Mouse (Mus musculus): ENCODE data around the gene Elk1. TPM values are rescaled to one million over a fixed set of nuclear protein-coding genes. Genes with fewer than 3 reads are reported as not detected.

Gene Elk1
- polyA plus RNA-seq (2015; fragmentation: Nextera tagmentation; extraction: Ambion mirVana) = 14.1 and 15.3 TPM in 2 replicates

DNA sequence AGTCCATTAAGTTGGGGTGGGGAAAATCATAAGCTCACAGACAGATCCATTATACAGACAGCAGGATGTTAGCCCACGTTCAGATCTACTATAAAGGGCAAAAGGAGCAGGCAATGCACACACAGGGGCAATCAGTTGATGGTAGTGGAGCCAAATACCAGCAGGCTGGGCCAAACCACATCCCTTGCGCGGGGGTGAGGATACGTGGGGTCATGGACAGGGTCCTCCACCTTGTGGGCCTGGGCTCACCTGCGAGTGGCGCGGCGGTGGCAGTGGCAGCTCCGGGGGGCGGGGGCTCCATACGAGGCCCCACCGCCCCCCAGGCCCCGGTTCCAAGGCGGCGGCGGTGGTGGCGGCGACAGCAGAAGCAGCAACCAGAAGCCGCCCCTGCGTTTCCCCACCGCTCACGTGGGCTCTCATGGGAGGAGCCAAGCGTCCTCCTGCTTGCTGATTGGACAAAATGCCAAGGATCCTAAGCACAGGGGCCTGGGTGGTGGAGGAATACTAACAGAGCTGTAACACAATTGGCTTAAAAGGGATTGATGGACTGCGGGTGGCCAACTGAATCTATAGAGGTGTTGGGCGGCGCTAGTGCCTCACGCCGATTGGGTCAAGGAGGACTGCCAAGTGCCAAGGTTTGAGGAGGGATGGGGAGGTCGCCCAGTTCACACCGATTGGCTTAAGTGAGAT is at the start of gene Elk1:
Elk1 (minus strand) TSS at position 418 of the 690 bp plus-strand sequence.
- peak; percentile 97 for ATAC-seq (ENCODE audit: insufficient number of reproducible peaks, low FRiP score, low TSS enrichment, low read depth)
- Histone ChIP-seq H3K9me3 (replicated peaks) (no peaks in the 10 kb centered on the region), H3K4me2 (replicated peaks) (peak within 1 kb of the TSS; percentile 46), H3K36me3 (no peaks in the 10 kb centered on the region), H3K27me3 (no peaks in the 10 kb centered on the region), H3K4me1 (no peaks in the 10 kb centered on the region), H3K4me3 (replicated peaks) (peak within 1 kb of the TSS; percentile 63), H3K27ac (replicated peaks) (peak within 1 kb of the TSS; percentile 44; the same call in 1 of the 2 replicates), H3K9ac (peak within 1 kb of the TSS; percentile 44)
- WGBS = 10% methylated on average over 24 of the region's 30 CpGs

DNA sequence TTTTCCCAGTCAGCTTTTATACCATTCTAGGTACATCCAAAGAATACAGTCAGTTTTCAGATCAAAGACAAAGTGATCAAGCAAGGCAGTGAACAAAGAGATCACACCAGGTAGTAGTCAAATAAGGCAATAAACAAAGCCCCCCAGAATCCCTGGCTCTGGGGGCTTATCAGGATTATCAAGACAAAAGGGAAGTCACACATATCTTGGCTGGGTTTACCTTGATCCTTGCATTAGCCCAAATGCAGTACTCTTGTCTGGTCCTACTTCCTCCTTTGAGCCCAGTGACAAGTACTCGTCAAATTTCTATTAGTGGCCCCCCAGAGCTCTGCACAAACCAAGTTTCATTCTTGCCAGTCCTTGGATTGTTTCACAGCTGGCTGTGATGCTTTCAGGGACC is 30.5 kb upstream of the Elk1 start:
- Histone ChIP-seq H3K9me3 (replicated peaks) (no peaks in the 10 kb centered on the region), H3K4me2 (replicated peaks) (no peak overlapping the region), H3K9ac (no peak overlapping the region), H3K27me3 (no peaks in the 10 kb centered on the region), H3K4me3 (replicated peaks) (no peak overlapping the region), H3K27ac (replicated peaks) (no peak overlapping the region), H3K4me1 (no peaks in the 10 kb centered on the region), H3K36me3 (no peaks in the 10 kb centered on the region)
- no peak for ATAC-seq (ENCODE audit: insufficient number of reproducible peaks, low FRiP score, low TSS enrichment, low read depth)
- 43% methylated on average over 1 of the region's 1 CpGs for WGBS

DNA sequence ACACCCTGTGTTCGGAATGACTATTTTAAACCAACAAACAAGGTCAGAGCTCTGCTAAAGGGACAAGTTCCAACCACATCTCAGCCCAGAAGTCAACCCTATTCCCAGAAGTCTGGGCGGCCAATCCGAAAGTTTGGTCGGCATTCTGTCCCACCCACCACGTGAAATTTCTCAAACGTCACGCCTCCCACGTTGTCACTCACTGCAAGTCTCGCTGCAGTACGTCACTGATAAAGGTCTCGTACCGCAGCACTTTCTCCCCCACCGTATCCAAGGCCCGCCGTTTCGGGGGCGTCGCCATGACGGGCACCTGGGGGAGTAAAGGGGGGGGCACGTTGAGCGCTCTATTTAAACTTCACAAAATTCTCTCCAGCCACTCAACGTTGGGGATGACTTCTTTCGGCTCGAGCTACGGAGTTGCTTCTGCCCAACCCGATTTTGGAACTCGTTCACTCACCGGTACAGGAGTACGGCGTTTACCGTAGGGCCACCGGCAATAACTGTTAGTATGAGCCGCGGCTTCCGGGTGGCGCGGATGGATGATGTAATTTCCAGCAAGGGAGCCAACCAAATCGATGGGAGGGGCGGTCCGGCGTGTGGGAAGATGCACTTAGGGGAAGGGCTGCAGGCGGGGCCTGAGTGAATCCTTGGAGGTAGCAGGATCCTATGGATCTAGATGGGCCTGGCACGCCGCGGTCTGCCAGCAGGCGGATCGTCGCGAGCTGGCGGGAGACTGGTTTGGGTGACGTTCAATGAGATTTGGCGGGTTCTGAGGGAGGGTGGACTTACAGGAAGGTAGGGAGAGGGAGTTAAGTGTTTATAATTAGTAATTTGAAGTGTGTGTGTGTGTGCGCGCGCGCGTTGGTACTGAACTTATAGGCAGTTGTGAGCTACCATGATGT is 11.3 kb upstream of the Elk1 start, which contains the start of gene Uxt:
Uxt (minus strand) TSS at position 541 of the 902 bp plus-strand sequence.
- H3K36me3 ChIP-seq = no peaks in the 10 kb centered on the region
- 20% methylated on average over 57 of the region's 57 CpGs for WGBS
- H3K9me3 ChIP-seq (replicated peaks) = no peaks in the 10 kb centered on the region
- H3K27ac ChIP-seq (replicated peaks) = peak within 1 kb of the TSS; percentile 85
- peak within 1 kb of the TSS; percentile 39 for H3K4me2 ChIP-seq (replicated peaks)
- H3K4me3 ChIP-seq (replicated peaks) = peak within 1 kb of the TSS; percentile 55
- H3K9ac ChIP-seq = peak within 1 kb of the TSS; percentile 33; the same call in 1 of the 2 replicates
- ATAC-seq (ENCODE audit: insufficient number of reproducible peaks, low FRiP score, low TSS enrichment, low read depth) = peak; percentile 94
- no peaks in the 10 kb centered on the region for H3K27me3 ChIP-seq
- H3K4me1 ChIP-seq = no peaks in the 10 kb centered on the region

DNA sequence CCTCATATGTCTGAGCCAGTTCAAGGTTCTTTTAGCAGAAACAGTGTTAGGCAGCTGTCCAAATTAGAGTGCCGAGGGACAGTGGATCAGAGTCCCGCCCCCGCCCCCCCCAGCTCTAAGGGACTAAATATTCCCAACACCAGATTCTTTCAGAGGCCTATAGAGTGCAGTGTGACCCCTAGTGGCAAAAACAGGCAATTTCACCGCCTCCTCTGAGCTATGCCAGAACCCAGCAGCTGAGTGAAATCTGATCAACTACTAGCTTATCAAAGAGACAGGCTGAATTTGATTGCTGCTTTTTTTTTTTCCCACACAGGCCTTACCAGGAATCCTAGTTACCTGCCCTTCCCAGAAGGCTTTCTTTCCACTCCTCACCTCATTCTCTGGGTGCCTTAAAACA is 4.4 kb downstream of the Elk1 start:
- no peak overlapping the region for H3K9ac ChIP-seq
- no peak overlapping the region for H3K27ac ChIP-seq (replicated peaks)
- H3K4me3 ChIP-seq (replicated peaks) = no peak overlapping the region
- no peaks in the 10 kb centered on the region for H3K9me3 ChIP-seq (replicated peaks)
- no peak for ATAC-seq (ENCODE audit: insufficient number of reproducible peaks, low FRiP score, low TSS enrichment, low read depth)
- no peaks in the 10 kb centered on the region for H3K36me3 ChIP-seq
- H3K4me1 ChIP-seq = no peaks in the 10 kb centered on the region
- H3K4me2 ChIP-seq (replicated peaks) = no peak overlapping the region
- no peaks in the 10 kb centered on the region for H3K27me3 ChIP-seq
- WGBS = 7% methylated on average over 4 of the region's 4 CpGs

DNA sequence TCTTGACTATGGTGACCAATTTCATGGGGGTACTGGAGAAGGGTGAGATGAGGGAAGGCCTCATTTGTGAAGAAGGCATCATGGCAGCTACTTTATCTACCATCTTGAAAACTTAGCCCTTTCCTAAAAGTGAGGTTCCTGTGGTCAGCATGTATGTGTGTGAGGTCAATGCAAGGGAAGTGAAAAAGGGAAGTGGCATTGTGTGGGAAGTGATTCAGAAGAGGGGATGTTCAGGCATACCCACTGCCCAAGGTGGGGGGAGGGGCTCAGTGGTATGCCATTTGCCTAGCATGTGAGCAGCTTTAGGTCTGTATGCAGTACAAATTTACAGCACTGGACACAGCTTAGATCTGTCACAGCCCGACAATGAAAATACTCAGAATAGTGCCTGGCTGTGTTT is 18.4 kb downstream of the Elk1 start:
- no peaks in the 10 kb centered on the region for H3K27me3 ChIP-seq
- no peak overlapping the region for H3K4me2 ChIP-seq (replicated peaks)
- no peaks in the 10 kb centered on the region for H3K9me3 ChIP-seq (replicated peaks)
- no peak overlapping the region for H3K9ac ChIP-seq
- H3K27ac ChIP-seq (replicated peaks) = no peak overlapping the region
- no peak overlapping the region for H3K4me3 ChIP-seq (replicated peaks)
- no peak for ATAC-seq (ENCODE audit: insufficient number of reproducible peaks, low FRiP score, low TSS enrichment, low read depth)
- 100% methylated on average over 1 of the region's 1 CpGs for WGBS
- peaks cover 3% of the 10 kb centered on the region; the same call in 1 of the 2 replicates for H3K36me3 ChIP-seq
- H3K4me1 ChIP-seq = no peaks in the 10 kb centered on the region

GRCm38 (mm10) chrX:20931364-20931763 is 19.0 kb downstream of the Elk1 start, which contains the start of gene Cfp:
Cfp (minus strand) TSS chrX:20931555.
- H3K27ac ChIP-seq (replicated peaks) = no peak within 1 kb of the TSS
- WGBS = 86% methylated on average over 1 of the region's 1 CpGs

DNA sequence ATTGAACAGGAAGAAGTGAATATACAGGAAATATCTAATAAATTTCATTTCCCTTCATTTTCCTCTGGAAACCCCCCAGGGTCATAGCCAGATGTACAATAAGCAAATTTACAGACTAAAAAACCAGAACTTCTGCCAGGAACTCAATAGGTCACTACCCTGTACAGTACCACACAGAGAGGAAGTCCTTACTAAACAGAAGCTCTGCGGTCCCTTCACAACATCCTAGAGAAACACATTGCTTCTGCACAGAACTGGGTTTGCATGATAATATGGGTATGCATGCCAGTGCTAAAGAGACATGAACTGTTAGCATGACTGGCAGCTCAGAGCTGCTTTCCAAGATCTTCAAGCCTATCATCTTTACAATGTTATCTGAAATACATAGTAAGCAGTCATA is 20.5 kb downstream of the Elk1 start:
- no peak overlapping the region for H3K27ac ChIP-seq (replicated peaks)
- H3K4me2 ChIP-seq (replicated peaks) = no peak overlapping the region
- no peaks in the 10 kb centered on the region; the same call in 1 of the 2 replicates for H3K36me3 ChIP-seq
- WGBS = 78% methylated on average over 1 of the region's 1 CpGs
- H3K4me3 ChIP-seq (replicated peaks) = no peak overlapping the region
- no peaks in the 10 kb centered on the region for H3K4me1 ChIP-seq
- H3K9me3 ChIP-seq (replicated peaks) = no peaks in the 10 kb centered on the region
- no peak overlapping the region for H3K9ac ChIP-seq
- no peaks in the 10 kb centered on the region for H3K27me3 ChIP-seq
- ATAC-seq (ENCODE audit: insufficient number of reproducible peaks, low FRiP score, low TSS enrichment, low read depth) = no peak

More at GRCm38 (mm10) chrX:20931364-20931763, 19.0 kb downstream of the Elk1 start, which contains the start of gene Cfp:
- Histone ChIP-seq H3K36me3 (peaks cover 3% of the 10 kb centered on the region; the same call in 1 of the 2 replicates), H3K9me3 (replicated peaks) (no peaks in the 10 kb centered on the region), H3K9ac (no peak within 1 kb of the TSS), H3K4me2 (replicated peaks) (no peak within 1 kb of the TSS), H3K4me3 (replicated peaks) (no peak within 1 kb of the TSS), H3K4me1 (no peaks in the 10 kb centered on the region), H3K27me3 (no peaks in the 10 kb centered on the region)
- no peak for ATAC-seq (ENCODE audit: insufficient number of reproducible peaks, low FRiP score, low TSS enrichment, low read depth)

GRCm38 (mm10) chrX:20924976-20925375 is 25.4 kb downstream of the Elk1 start:
- H3K4me3 ChIP-seq (replicated peaks) = no peak overlapping the region
- H3K4me2 ChIP-seq (replicated peaks) = no peak overlapping the region
- ATAC-seq (ENCODE audit: insufficient number of reproducible peaks, low FRiP score, low TSS enrichment, low read depth) = no peak
- peaks cover 6% of the 10 kb centered on the region; the same call in 1 of the 2 replicates for H3K4me1 ChIP-seq
- H3K9ac ChIP-seq = no peak overlapping the region
- no peaks in the 10 kb centered on the region for H3K9me3 ChIP-seq (replicated peaks)
- no peak overlapping the region for H3K27ac ChIP-seq (replicated peaks)
- no peaks in the 10 kb centered on the region; the same call in 1 of the 2 replicates for H3K36me3 ChIP-seq
- 0 out of 2 replicates have a peak, but pooled peaks cover 2% of the 10 kb centered on the region for H3K27me3 ChIP-seq

GRCm38 (mm10) chrX:20923506-20923905 is 26.9 kb downstream of the Elk1 start:
- H3K36me3 ChIP-seq = no peaks in the 10 kb centered on the region; the same call in 1 of the 2 replicates
- 0 out of 2 replicates have a peak, but pooled peaks cover 8% of the 10 kb centered on the region for H3K27me3 ChIP-seq
- H3K4me3 ChIP-seq (replicated peaks) = no peak overlapping the region
- H3K9me3 ChIP-seq (replicated peaks) = no peaks in the 10 kb centered on the region
- no peak overlapping the region for H3K4me2 ChIP-seq (replicated peaks)
- no peak for ATAC-seq (ENCODE audit: insufficient number of reproducible peaks, low FRiP score, low TSS enrichment, low read depth)
- no peak overlapping the region for H3K9ac ChIP-seq
- peaks cover 6% of the 10 kb centered on the region; the same call in 1 of the 2 replicates for H3K4me1 ChIP-seq
- 76% methylated on average over 1 of the region's 1 CpGs for WGBS
- H3K27ac ChIP-seq (replicated peaks) = no peak overlapping the region

DNA sequence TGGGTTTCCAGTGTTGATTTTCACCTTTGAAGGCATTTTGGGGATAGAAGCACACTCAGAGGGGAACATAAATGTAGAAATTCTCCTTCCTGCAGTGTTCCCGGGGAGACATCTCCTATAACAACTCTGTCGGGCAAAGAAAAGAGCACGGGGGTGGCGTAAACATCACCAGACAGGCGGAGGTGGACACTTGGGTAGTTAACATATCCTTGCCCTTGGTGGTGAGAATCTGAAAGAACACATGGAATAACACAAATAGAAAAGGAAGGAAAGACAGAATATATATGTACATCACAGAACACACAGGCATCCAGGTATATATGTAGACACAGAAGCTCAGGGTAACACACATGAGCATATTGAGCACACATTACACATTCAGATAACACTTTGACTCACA is 29.0 kb downstream of the Elk1 start:
- Histone ChIP-seq H3K4me2 (replicated peaks) (peak overlapping the region; percentile 84; the same call in 1 of the 2 replicates), H3K36me3 (no peaks in the 10 kb centered on the region), H3K27ac (replicated peaks) (no peak overlapping the region), H3K9me3 (replicated peaks) (no peaks in the 10 kb centered on the region), H3K4me3 (replicated peaks) (peak overlapping the region; percentile 44; the same call in 1 of the 2 replicates), H3K27me3 (0 out of 2 replicates have a peak, but pooled peaks cover 8% of the 10 kb centered on the region), H3K9ac (no peak overlapping the region), H3K4me1 (peaks cover 6% of the 10 kb centered on the region; the same call in 1 of the 2 replicates)
- 40% methylated on average over 5 of the region's 5 CpGs for WGBS
- no peak for ATAC-seq (ENCODE audit: insufficient number of reproducible peaks, low FRiP score, low TSS enrichment, low read depth)

Measured in embryonic facial prominence, embryonic 15.5 days (tissue).